Mouse (Mus musculus): ENCODE measurements at regions not wholly inside any gene's neighbourhood (a gene's known extent, or its start where the extent isn't known, plus 50 kb on each side); places are given as distances from the start of the nearest gene placed in this dataset.

- Histone ChIP-seq H3K9me3 (ENCODE audit: control insufficient read depth, low read length) (no peaks in the 10 kb centered on the region), H3K27ac (replicated peaks in 1 of 2; ENCODE audit: control insufficient read depth in 1 of 2, insufficient read depth in 1 of 2, low read depth in 2 of 2, low read length in 2 of 2) (no peak overlapping the region), H3K27me3 (ENCODE audit: control insufficient read depth, insufficient read depth, low read length) (no peaks in the 10 kb centered on the region), H3K9ac (ENCODE audit: low read length) (no peak overlapping the region), H3K4me2 (ENCODE audit: low read length) (no peak overlapping the region), H3K4me3 (ENCODE audit: control insufficient read depth in 1 of 2, insufficient read depth in 1 of 2, low read depth in 1 of 2, low read length in 2 of 2) (no peak overlapping the region), H3K36me3 (ENCODE audit: control insufficient read depth, insufficient read depth, low read length) (no peaks in the 10 kb centered on the region), H3K4me1 (ENCODE audit: control insufficient read depth in 2 of 2, insufficient read depth in 2 of 2, low read length in 2 of 2) (0 out of 4 replicates have a peak, but pooled peaks cover 2 to 3% of the 10 kb centered on the region in 2 experiments)
- ATAC-seq (ENCODE audit: insufficient number of reproducible peaks, insufficient read depth, low FRiP score, low read depth), result no peak
- WGBS, result 16% methylated on average over 1 of the region's 1 CpGs
These were observed 137.1 kb downstream of the Ets2 start for GRCm38 (mm10) chr16:95838886-95839430.

- H3K9me3 ChIP-seq (ENCODE audit: control insufficient read depth, low read length), result no peaks in the 10 kb centered on the region
- H3K4me1 ChIP-seq (ENCODE audit: control insufficient read depth in 2 of 2, insufficient read depth in 2 of 2, low read length in 2 of 2), result 0 out of 4 replicates have a peak, but pooled peaks cover 2 to 3% of the 10 kb centered on the region in 2 experiments
- H3K4me2 ChIP-seq (ENCODE audit: low read length), result no peak overlapping the region
- no peak overlapping the region for H3K9ac ChIP-seq (ENCODE audit: low read length)
- H3K27ac ChIP-seq (replicated peaks in 1 of 2; ENCODE audit: control insufficient read depth in 1 of 2, insufficient read depth in 1 of 2, low read depth in 2 of 2, low read length in 2 of 2), result no peak overlapping the region
- ATAC-seq (ENCODE audit: insufficient number of reproducible peaks, insufficient read depth, low FRiP score, low read depth), result no peak
- no peak overlapping the region for H3K4me3 ChIP-seq (ENCODE audit: control insufficient read depth in 1 of 2, insufficient read depth in 1 of 2, low read depth in 1 of 2, low read length in 2 of 2)
- no peaks in the 10 kb centered on the region for H3K36me3 ChIP-seq (ENCODE audit: control insufficient read depth, insufficient read depth, low read length)
- WGBS, result 87% methylated on average over 3 of the region's 3 CpGs
- H3K27me3 ChIP-seq (ENCODE audit: control insufficient read depth, insufficient read depth, low read length), result no peaks in the 10 kb centered on the region
These were observed 136.6 kb downstream of the Ets2 start for GRCm38 (mm10) chr16:95838478-95838846.

GRCm38 (mm10) chr16:95837723-95838477 lies 136.0 kb downstream of the Ets2 start:
- ATAC-seq (ENCODE audit: insufficient number of reproducible peaks, insufficient read depth, low FRiP score, low read depth), result no peak
- Histone ChIP-seq H3K36me3 (ENCODE audit: control insufficient read depth, insufficient read depth, low read length) (no peaks in the 10 kb centered on the region), H3K4me3 (ENCODE audit: control insufficient read depth in 1 of 2, insufficient read depth in 1 of 2, low read depth in 1 of 2, low read length in 2 of 2) (no peak overlapping the region), H3K4me1 (ENCODE audit: control insufficient read depth in 2 of 2, insufficient read depth in 2 of 2, low read length in 2 of 2) (0 out of 4 replicates have a peak, but pooled peaks cover 2 to 5% of the 10 kb centered on the region in 2 experiments), H3K9me3 (ENCODE audit: control insufficient read depth, low read length) (no peaks in the 10 kb centered on the region), H3K9ac (ENCODE audit: low read length) (no peak overlapping the region), H3K27me3 (ENCODE audit: control insufficient read depth, insufficient read depth, low read length) (no peaks in the 10 kb centered on the region), H3K27ac (replicated peaks in 1 of 2; ENCODE audit: control insufficient read depth in 1 of 2, insufficient read depth in 1 of 2, low read depth in 2 of 2, low read length in 2 of 2) (no peak overlapping the region), H3K4me2 (ENCODE audit: low read length) (no peak overlapping the region)
- WGBS, result 68% methylated on average over 5 of the region's 5 CpGs

- Histone ChIP-seq H3K27me3 (ENCODE audit: control insufficient read depth, insufficient read depth, low read length) (no peaks in the 10 kb centered on the region), H3K4me1 (ENCODE audit: control insufficient read depth in 2 of 2, insufficient read depth in 2 of 2, low read length in 2 of 2) (peaks cover 13 to 14% of the 10 kb centered on the region in 2 experiments; a peak in 3 of 4 replicates), H3K9ac (ENCODE audit: low read length) (no peak overlapping the region), H3K36me3 (ENCODE audit: control insufficient read depth, insufficient read depth, low read length) (no peaks in the 10 kb centered on the region), H3K4me2 (ENCODE audit: low read length) (no peak overlapping the region), H3K4me3 (ENCODE audit: control insufficient read depth in 1 of 2, insufficient read depth in 1 of 2, low read depth in 1 of 2, low read length in 2 of 2) (no peak overlapping the region), H3K9me3 (ENCODE audit: control insufficient read depth, low read length) (no peaks in the 10 kb centered on the region), H3K27ac (replicated peaks in 1 of 2; ENCODE audit: control insufficient read depth in 1 of 2, insufficient read depth in 1 of 2, low read depth in 2 of 2, low read length in 2 of 2) (no peak overlapping the region)
- WGBS, result 93% methylated on average over 1 of the region's 1 CpGs
- ATAC-seq (ENCODE audit: insufficient number of reproducible peaks, insufficient read depth, low FRiP score, low read depth), result no peak
These were observed 134.1 kb downstream of the Ets2 start for GRCm38 (mm10) chr16:95835941-95836340.

GRCm38 (mm10) chr16:95834556-95835288 lies 132.8 kb downstream of the Ets2 start:
- 70% methylated on average over 11 of the region's 11 CpGs for WGBS
- no peak overlapping the region for H3K4me2 ChIP-seq (ENCODE audit: low read length)
- peaks cover 13 to 14% of the 10 kb centered on the region in 2 experiments; a peak in 3 of 4 replicates for H3K4me1 ChIP-seq (ENCODE audit: control insufficient read depth in 2 of 2, insufficient read depth in 2 of 2, low read length in 2 of 2)
- no peak overlapping the region for H3K9ac ChIP-seq (ENCODE audit: low read length)
- no peak for ATAC-seq (ENCODE audit: insufficient number of reproducible peaks, insufficient read depth, low FRiP score, low read depth)
- no peaks in the 10 kb centered on the region for H3K36me3 ChIP-seq (ENCODE audit: control insufficient read depth, insufficient read depth, low read length)
- no peak overlapping the region for H3K27ac ChIP-seq (replicated peaks in 1 of 2; ENCODE audit: control insufficient read depth in 1 of 2, insufficient read depth in 1 of 2, low read depth in 2 of 2, low read length in 2 of 2)
- no peak overlapping the region for H3K4me3 ChIP-seq (ENCODE audit: control insufficient read depth in 1 of 2, insufficient read depth in 1 of 2, low read depth in 1 of 2, low read length in 2 of 2)
- H3K27me3 ChIP-seq (ENCODE audit: control insufficient read depth, insufficient read depth, low read length), result no peaks in the 10 kb centered on the region
- no peaks in the 10 kb centered on the region for H3K9me3 ChIP-seq (ENCODE audit: control insufficient read depth, low read length)

- no peak overlapping the region for H3K4me2 ChIP-seq (ENCODE audit: low read length)
- WGBS, result 80% methylated on average over 10 of the region's 10 CpGs
- H3K27ac ChIP-seq (replicated peaks in 1 of 2; ENCODE audit: control insufficient read depth in 1 of 2, insufficient read depth in 1 of 2, low read depth in 2 of 2, low read length in 2 of 2), result peak overlapping the region in 1 of 2 experiments; percentile 81; a peak in 2 of 4 replicates
- H3K4me3 ChIP-seq (ENCODE audit: control insufficient read depth in 1 of 2, insufficient read depth in 1 of 2, low read depth in 1 of 2, low read length in 2 of 2), result no peak overlapping the region
- H3K9me3 ChIP-seq (ENCODE audit: control insufficient read depth, low read length), result no peaks in the 10 kb centered on the region
- H3K9ac ChIP-seq (ENCODE audit: low read length), result no peak overlapping the region
- H3K36me3 ChIP-seq (ENCODE audit: control insufficient read depth, insufficient read depth, low read length), result no peaks in the 10 kb centered on the region
- H3K27me3 ChIP-seq (ENCODE audit: control insufficient read depth, insufficient read depth, low read length), result no peaks in the 10 kb centered on the region
- no peak for ATAC-seq (ENCODE audit: insufficient number of reproducible peaks, insufficient read depth, low FRiP score, low read depth)
- H3K4me1 ChIP-seq (ENCODE audit: control insufficient read depth in 2 of 2, insufficient read depth in 2 of 2, low read length in 2 of 2), result peaks cover 10% of the 10 kb centered on the region in 2 experiments; a peak in 3 of 4 replicates
These were observed 131.6 kb downstream of the Ets2 start for GRCm38 (mm10) chr16:95833455-95833854.

GRCm38 (mm10) chr16:95832346-95832739 lies 130.5 kb downstream of the Ets2 start:
- no peak for ATAC-seq (ENCODE audit: insufficient number of reproducible peaks, insufficient read depth, low FRiP score, low read depth)
- Histone ChIP-seq H3K4me2 (ENCODE audit: low read length) (no peak overlapping the region), H3K36me3 (ENCODE audit: control insufficient read depth, insufficient read depth, low read length) (no peaks in the 10 kb centered on the region), H3K9me3 (ENCODE audit: control insufficient read depth, low read length) (no peaks in the 10 kb centered on the region), H3K27me3 (ENCODE audit: control insufficient read depth, insufficient read depth, low read length) (no peaks in the 10 kb centered on the region), H3K9ac (ENCODE audit: low read length) (no peak overlapping the region), H3K4me3 (ENCODE audit: control insufficient read depth in 1 of 2, insufficient read depth in 1 of 2, low read depth in 1 of 2, low read length in 2 of 2) (no peak overlapping the region), H3K27ac (replicated peaks in 1 of 2; ENCODE audit: control insufficient read depth in 1 of 2, insufficient read depth in 1 of 2, low read depth in 2 of 2, low read length in 2 of 2) (peak overlapping the region; percentile 50 to 81), H3K4me1 (ENCODE audit: control insufficient read depth in 2 of 2, insufficient read depth in 2 of 2, low read length in 2 of 2) (peaks cover 10% of the 10 kb centered on the region in 2 experiments; a peak in 3 of 4 replicates)
- WGBS, result 72% methylated on average over 9 of the region's 9 CpGs

Data from heart, embryonic 14.5 days (tissue).